Mouse (Mus musculus): ENCODE results near the gene Mpc1. TPM values are rescaled to one million over a fixed set of nuclear protein-coding genes. Genes with fewer than 3 reads are reported as not detected.
"Not testable (repeated sequence)": the region's sequence is repeated elsewhere in the genome, so short reads cannot be mapped to it uniquely, and the experiment has no call there.

Mpc1 gene
- polyA plus RNA-seq, 1 experiment from 2014 or later, result 122 TPM

GRCm38 (mm10) chr17:8305801-8306200 lies 23.1 kb downstream of the Mpc1 start:
- ATAC-seq (ENCODE audit: low FRiP score), result no peak
- no peaks in the 10 kb centered on the region for H3K4me1 ChIP-seq
- 29% methylated on average over 3 of the region's 3 CpGs for WGBS
- no peak overlapping the region for H3K4me2 ChIP-seq
- H3K36me3 ChIP-seq (replicated peaks), result no peaks in the 10 kb centered on the region
- H3K27me3 ChIP-seq, result peaks cover 6% of the 10 kb centered on the region; the same call in 1 of the 2 replicates
- H3K9ac ChIP-seq, result no peak overlapping the region
- H3K4me3 ChIP-seq (replicated peaks), result no peak overlapping the region
- H3K9me3 ChIP-seq, result no peaks in the 10 kb centered on the region
- no peak overlapping the region for H3K27ac ChIP-seq

- peak; percentile 97 for ATAC-seq (ENCODE audit: low FRiP score)
These were observed 28.3 kb downstream of the Mpc1 start, which contains the start of gene Sft2d1 for GRCm38 (mm10) chr17:8310838-8311614. Sft2d1 (plus strand) TSS chr17:8311102.

GRCm38 (mm10) chr17:8311751-8312150 lies 29.0 kb downstream of the Mpc1 start:
- Histone ChIP-seq H3K4me1 (peaks cover 17% of the 10 kb centered on the region), H3K4me2 (peak overlapping the region; percentile 69), H3K9ac (peak overlapping the region; percentile 84), H3K9me3 (no peaks in the 10 kb centered on the region), H3K27ac (no peak overlapping the region), H3K36me3 (replicated peaks) (no peaks in the 10 kb centered on the region), H3K27me3 (peaks cover 6% of the 10 kb centered on the region; the same call in 1 of the 2 replicates), H3K4me3 (replicated peaks) (peak overlapping the region; percentile 94)
- ATAC-seq (ENCODE audit: low FRiP score), result no peak
- WGBS, result 53% methylated on average over 3 of the region's 3 CpGs

More at GRCm38 (mm10) chr17:8310838-8311614, 28.3 kb downstream of the Mpc1 start, which contains the start of gene Sft2d1:
- Histone ChIP-seq H3K36me3 (replicated peaks) (no peaks in the 10 kb centered on the region), H3K4me3 (replicated peaks) (peak within 1 kb of the TSS; percentile 94), H3K4me2 (peak within 1 kb of the TSS; percentile 69), H3K27ac (peak within 1 kb of the TSS; percentile 80), H3K27me3 (peaks cover 6% of the 10 kb centered on the region; the same call in 1 of the 2 replicates), H3K4me1 (peaks cover 17% of the 10 kb centered on the region), H3K9ac (peak within 1 kb of the TSS; percentile 84), H3K9me3 (no peaks in the 10 kb centered on the region)
- WGBS, result under 1% methylated on average over 54 of the region's 54 CpGs

GRCm38 (mm10) chr17:8313976-8314375 lies 31.3 kb downstream of the Mpc1 start:
- H3K36me3 ChIP-seq (replicated peaks), result no peaks in the 10 kb centered on the region
- no peak overlapping the region for H3K4me2 ChIP-seq
- ATAC-seq (ENCODE audit: low FRiP score), result no peak
- no peak overlapping the region for H3K9ac ChIP-seq
- no peaks in the 10 kb centered on the region for H3K9me3 ChIP-seq
- 94% methylated on average over 3 of the region's 3 CpGs for WGBS
- H3K27me3 ChIP-seq, result peaks cover 2% of the 10 kb centered on the region; the same call in 1 of the 2 replicates
- no peak overlapping the region for H3K4me3 ChIP-seq (replicated peaks)
- H3K4me1 ChIP-seq, result peaks cover 17% of the 10 kb centered on the region
- H3K27ac ChIP-seq, result no peak overlapping the region

GRCm38 (mm10) chr17:8316251-8316650 lies 33.5 kb downstream of the Mpc1 start:
- Histone ChIP-seq H3K9me3 (no peaks in the 10 kb centered on the region), H3K27ac (no peak overlapping the region), H3K4me1 (peaks cover 17% of the 10 kb centered on the region), H3K4me3 (replicated peaks) (no peak overlapping the region), H3K27me3 (no peaks in the 10 kb centered on the region), H3K9ac (no peak overlapping the region), H3K4me2 (no peak overlapping the region), H3K36me3 (replicated peaks) (no peaks in the 10 kb centered on the region)
- ATAC-seq (ENCODE audit: low FRiP score), result no peak
- WGBS, result 96% methylated on average over 1 of the region's 1 CpGs

GRCm38 (mm10) chr17:8326877-8327276 lies 44.2 kb downstream of the Mpc1 start:
- not testable (repeated sequence) for H3K9ac ChIP-seq; H3K27ac ChIP-seq; H3K27me3 ChIP-seq; ATAC-seq (ENCODE audit: low FRiP score); H3K9me3 ChIP-seq; H3K4me3 ChIP-seq (replicated peaks); H3K4me2 ChIP-seq; H3K4me1 ChIP-seq
- H3K36me3 ChIP-seq (replicated peaks), result peaks cover 16% of the 10 kb centered on the region
- 92% methylated on average over 10 of the region's 11 CpGs for WGBS

DNA sequence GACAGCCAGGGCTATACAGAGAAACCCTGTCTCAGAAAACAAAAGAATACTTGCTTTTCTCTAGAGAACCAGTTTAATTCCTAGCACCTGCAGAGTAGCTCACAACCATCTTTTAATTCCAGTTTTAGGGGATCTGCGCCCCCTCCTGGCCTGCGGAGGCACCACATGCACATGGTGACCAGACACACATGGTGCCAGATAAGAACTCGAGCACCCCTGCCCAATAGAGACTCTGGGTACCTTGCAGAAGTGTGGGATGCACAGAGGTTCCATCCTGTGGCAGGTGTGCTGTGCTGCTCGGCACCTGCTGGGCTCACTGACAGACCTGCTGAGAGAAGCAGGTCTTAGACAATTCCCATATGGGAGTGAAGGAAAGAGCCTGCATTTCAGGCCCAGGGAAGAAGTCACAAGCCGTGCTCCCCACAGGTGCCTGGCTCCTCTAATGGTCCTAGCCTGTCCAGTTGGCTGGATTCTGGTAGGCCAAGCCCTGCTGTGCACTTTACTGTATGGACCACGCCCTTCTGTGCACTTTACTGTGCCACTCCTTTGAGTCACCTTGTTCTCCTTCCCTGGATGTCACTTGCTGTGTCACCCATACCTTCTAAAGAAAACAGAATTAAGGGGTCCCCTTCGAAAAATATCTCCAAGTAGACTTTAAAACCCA lies 45.9 kb downstream of the Mpc1 start:
- ATAC-seq (ENCODE audit: low FRiP score), result no peak
- 71% methylated on average over 7 of the region's 7 CpGs for WGBS
- no peaks in the 10 kb centered on the region for H3K9me3 ChIP-seq

GRCm38 (mm10) chr17:8330602-8331001 lies 47.9 kb downstream of the Mpc1 start:
- Histone ChIP-seq H3K4me1 (no peaks in the 10 kb centered on the region), H3K4me3 (replicated peaks) (no peak overlapping the region), H3K9me3 (no peaks in the 10 kb centered on the region), H3K4me2 (no peak overlapping the region), H3K27me3 (no peaks in the 10 kb centered on the region), H3K36me3 (replicated peaks) (peaks cover 12% of the 10 kb centered on the region), H3K9ac (no peak overlapping the region), H3K27ac (no peak overlapping the region)
- no peak for ATAC-seq (ENCODE audit: low FRiP score)
- WGBS, result 79% methylated on average over 5 of the region's 5 CpGs

More for the DNA sequence above, 45.9 kb downstream of the Mpc1 start:
- Histone ChIP-seq H3K4me2 (no peak overlapping the region), H3K27ac (no peak overlapping the region), H3K4me1 (no peaks in the 10 kb centered on the region), H3K36me3 (replicated peaks) (peaks cover 12% of the 10 kb centered on the region), H3K9ac (no peak overlapping the region), H3K4me3 (replicated peaks) (no peak overlapping the region), H3K27me3 (no peaks in the 10 kb centered on the region)

GRCm38 (mm10) chr17:8337159-8337558 lies 54.5 kb downstream of the Mpc1 start, which contains the start of gene Prr18:
Prr18 (plus strand) TSS chr17:8337459.
- not testable (repeated sequence) for ATAC-seq (ENCODE audit: low FRiP score)

GRCm38 (mm10) chr17:8339666-8340374 lies 57.1 kb downstream of the Mpc1 start:
- WGBS, result 15% methylated on average over 8 of the region's 8 CpGs
- Histone ChIP-seq H3K27me3 (peaks cover 51% of the 10 kb centered on the region), H3K9me3 (no peaks in the 10 kb centered on the region), H3K4me1 (peaks cover 25% of the 10 kb centered on the region), H3K36me3 (replicated peaks) (no peaks in the 10 kb centered on the region), H3K9ac (peak overlapping the region; percentile 82; the same call in 1 of the 2 replicates), H3K27ac (peak overlapping the region; percentile 66; the same call in 1 of the 2 replicates), H3K4me2 (peak overlapping the region; percentile 99), H3K4me3 (replicated peaks) (peak overlapping the region; percentile 66)
- no peak for ATAC-seq (ENCODE audit: low FRiP score)

More at GRCm38 (mm10) chr17:8337159-8337558, 54.5 kb downstream of the Mpc1 start, which contains the start of gene Prr18:
- H3K27me3 ChIP-seq, result peaks cover 40% of the 10 kb centered on the region
- WGBS, result 100% methylated on average over 1 of the region's 5 CpGs
- peaks cover 22% of the 10 kb centered on the region for H3K4me1 ChIP-seq
- not testable (repeated sequence) for H3K9ac ChIP-seq; H3K4me3 ChIP-seq (replicated peaks); H3K27ac ChIP-seq; H3K9me3 ChIP-seq; H3K36me3 ChIP-seq (replicated peaks); H3K4me2 ChIP-seq

- peak; percentile 77 for ATAC-seq (ENCODE audit: low FRiP score)
- H3K36me3 ChIP-seq (replicated peaks), result no peaks in the 10 kb centered on the region
- under 1% methylated on average over 64 of the region's 92 CpGs for WGBS
- peaks cover 51% of the 10 kb centered on the region for H3K27me3 ChIP-seq
- peak overlapping the region; percentile 66 for H3K27ac ChIP-seq
- peak overlapping the region; percentile 99 for H3K4me2 ChIP-seq
- H3K4me1 ChIP-seq, result peaks cover 25% of the 10 kb centered on the region
- no peaks in the 10 kb centered on the region for H3K9me3 ChIP-seq
- peak overlapping the region; percentile 66 for H3K4me3 ChIP-seq (replicated peaks)
- peak overlapping the region; percentile 82 for H3K9ac ChIP-seq
These were observed 58.0 kb downstream of the Mpc1 start for GRCm38 (mm10) chr17:8340407-8341359.

Data from forebrain, embryonic 12.5 days (tissue).